Mouse (Mus musculus) liver, embryonic 16.5 days (tissue): ENCODE data around the gene Ermap. TPM values are rescaled to one million over a fixed set of nuclear protein-coding genes. Genes with fewer than 3 reads are reported as not detected.

Experiments
- ATAC-seq: fragments of 200-750 bp; cut with Nextera tagmentation; 2 replicates; pipeline ENCODE4 v1.8.0; 2017; ENCODE audit warnings: low read depth, mild to moderate bottlenecking, moderate number of reproducible peaks, moderate library complexity
- H3K27ac ChIP-seq: fragments of 300-500 bp; sonication (generic); 2 replicates; pipeline ENCODE4 v1.5.1; 2014; ENCODE audit warnings: mild to moderate bottlenecking, low read length
- H3K27me3 ChIP-seq: fragments of 300-500 bp; sonication (generic); 2 replicates; pipeline ENCODE4 v1.6.1; 2014; ENCODE audit warnings: low read depth, low read length, mixed read lengths; ENCODE audit not compliant: control insufficient read depth, insufficient read depth
- H3K36me3 ChIP-seq: fragments of 300-500 bp; sonication (generic); 2 replicates; pipeline ENCODE4 v1.6.1; 2014; ENCODE audit warnings: mild to moderate bottlenecking; ENCODE audit not compliant: control insufficient read depth, insufficient read depth
- H3K4me1 ChIP-seq: fragments of 300-500 bp; sonication (generic); 2 replicates; pipeline ENCODE4 v1.6.1; 2014; ENCODE audit warnings: low read depth, low read length, mixed read lengths; ENCODE audit not compliant: control insufficient read depth
- H3K4me2 ChIP-seq: fragments of 300-500 bp; sonication (generic); 2 replicates; pipeline ENCODE4 v1.6.1; 2014; ENCODE audit warnings: low read depth, low read length, mixed read lengths
- H3K4me3 ChIP-seq: fragments of 300-500 bp; sonication (generic); 2 replicates; pipeline ENCODE4 v1.5.1; 2014; ENCODE audit warnings: low read depth, mild to moderate bottlenecking, low read length
- H3K9ac ChIP-seq: fragments of 300-500 bp; sonication (generic); 2 replicates; pipeline ENCODE4 v1.6.1; 2014; ENCODE audit warnings: low read depth, low read length
- H3K9me3 ChIP-seq: fragments of 300-500 bp; sonication (generic); replicated peaks from 2 replicates; pipeline ENCODE4 v1.6.1; 2016; ENCODE audit warnings: low read length; ENCODE audit not compliant: control insufficient read depth
- WGBS: fragments of 180-500 bp; shearing (Covaris S2); extraction: QIAGEN DNeasy Blood & Tissue Kit; methylation state at CpG from one replicate; pipeline ENCODE4 v1.1.7; 2014; ENCODE audit not compliant: insufficient replicate concordance; 5-methylcytosine and 5-hydroxymethylcytosine counted together
- polyA plus RNA-seq: library from polyadenylated mRNA; unstranded; fragments of >200 nt; fragmentation: Nextera tagmentation; extraction: Ambion mirVana; gene quantifications from 2 replicates; pipeline ENCODE4 v1.2.1, GENCODE M21; 2015

Gene Ermap
- polyA plus RNA-seq: 359 and 361 TPM in 2 replicates

DNA sequence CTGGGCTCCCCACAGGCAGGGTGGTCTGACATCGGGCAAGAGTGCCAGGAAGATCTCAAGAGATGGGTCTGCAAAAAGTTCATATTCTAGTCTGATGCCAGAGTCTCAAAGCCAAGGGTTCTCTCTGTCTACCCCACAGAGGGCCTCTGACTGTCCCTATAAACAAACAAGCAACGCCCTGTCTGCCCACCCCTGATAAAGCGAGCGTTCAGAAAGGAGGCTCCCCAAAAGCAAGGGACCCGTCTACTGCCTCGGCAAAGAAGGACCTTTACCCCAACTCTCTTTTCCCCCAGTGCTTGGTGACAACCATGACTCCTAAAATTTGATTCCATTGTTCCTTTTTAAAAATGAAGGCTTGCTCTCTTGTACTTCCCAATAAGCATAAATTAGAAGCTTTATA, at the start of gene Ermap:
Gene Ermap (minus strand): TSS at position 148 of the 400 bp plus-strand sequence.
- Histone ChIP-seq H3K4me3 (peak within 1 kb of the TSS; percentile 82), H3K27ac (peak within 1 kb of the TSS; percentile 99), H3K9ac (peak within 1 kb of the TSS; percentile 89), H3K4me2 (peak within 1 kb of the TSS; percentile 85), H3K27me3 (no peaks in the 10 kb centered on the region), H3K9me3 (no peaks in the 10 kb centered on the region), H3K36me3 (peaks cover 39% of the 10 kb centered on the region), H3K4me1 (peaks cover 60% of the 10 kb centered on the region)
- ATAC-seq: peak; percentile 91
- WGBS: 21% methylated on average over 6 of the region's 6 CpGs

DNA sequence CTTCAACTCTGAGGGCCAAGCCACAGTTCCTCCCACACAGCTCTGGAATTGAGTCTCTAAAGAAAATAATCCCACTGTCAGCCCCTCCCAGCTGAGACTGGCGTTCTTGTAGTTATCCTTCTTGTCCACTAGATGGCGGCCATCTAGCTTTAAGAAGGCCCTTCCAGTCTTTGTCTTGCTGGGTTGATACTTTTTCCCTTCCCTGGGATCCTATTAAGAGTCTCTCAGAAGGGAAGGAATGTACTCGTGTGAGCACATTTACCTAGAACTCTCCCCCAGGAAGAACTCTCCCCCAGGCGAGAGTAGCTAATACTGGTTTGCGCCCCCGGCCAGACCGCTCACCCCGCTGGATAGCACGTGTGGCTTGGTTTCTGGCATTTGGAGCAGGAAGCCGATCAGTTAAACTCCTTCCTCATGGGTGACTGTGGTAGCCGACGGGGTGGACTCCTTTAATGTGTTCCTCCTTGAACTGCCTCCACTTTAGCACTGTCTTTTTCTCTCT, 49.4 kb upstream of the Ermap start:
- 0 out of 2 replicates have a peak overlapping the region, but pooled peaks have one; percentile 4 for H3K27ac ChIP-seq
- H3K4me1 ChIP-seq: peaks cover 11% of the 10 kb centered on the region
- ATAC-seq: peak; percentile 57
- no peaks in the 10 kb centered on the region for H3K9me3 ChIP-seq
- no peaks in the 10 kb centered on the region for H3K36me3 ChIP-seq
- peak overlapping the region; percentile 46 for H3K9ac ChIP-seq
- 0 out of 2 replicates have a peak, but pooled peaks cover 2% of the 10 kb centered on the region for H3K27me3 ChIP-seq
- H3K4me3 ChIP-seq: peak overlapping the region; percentile 35
- peak overlapping the region; percentile 45 for H3K4me2 ChIP-seq
- WGBS: 13% methylated on average over 12 of the region's 12 CpGs

DNA sequence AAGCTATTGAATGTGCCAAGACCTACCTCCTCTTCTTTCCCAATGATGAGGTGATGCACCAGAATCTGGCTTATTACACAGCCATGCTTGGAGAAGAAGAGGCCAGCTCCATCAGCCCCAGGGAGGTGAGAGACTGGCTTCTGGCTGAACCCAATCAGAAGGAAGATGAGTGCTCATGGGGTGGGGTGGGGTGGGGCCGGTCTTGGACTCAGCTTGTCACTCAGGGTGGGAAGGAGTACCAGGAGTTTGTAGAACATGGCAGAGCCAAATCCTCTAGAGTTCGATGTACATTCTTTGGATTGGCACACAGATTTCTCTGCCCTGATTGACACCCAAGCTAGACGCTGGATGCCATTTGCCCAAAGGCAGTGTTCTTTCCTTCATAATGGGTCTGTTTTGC, 48.9 kb upstream of the Ermap start:
- Histone ChIP-seq H3K9me3 (no peaks in the 10 kb centered on the region), H3K4me2 (peak overlapping the region; percentile 45), H3K9ac (no peak overlapping the region), H3K4me1 (peaks cover 13% of the 10 kb centered on the region), H3K27me3 (peaks cover 3% of the 10 kb centered on the region; the same call in 1 of the 2 replicates), H3K36me3 (no peaks in the 10 kb centered on the region), H3K27ac (no peak overlapping the region), H3K4me3 (peak overlapping the region; percentile 35)
- peak; percentile 53 for ATAC-seq
- WGBS: 49% methylated on average over 3 of the region's 3 CpGs

DNA sequence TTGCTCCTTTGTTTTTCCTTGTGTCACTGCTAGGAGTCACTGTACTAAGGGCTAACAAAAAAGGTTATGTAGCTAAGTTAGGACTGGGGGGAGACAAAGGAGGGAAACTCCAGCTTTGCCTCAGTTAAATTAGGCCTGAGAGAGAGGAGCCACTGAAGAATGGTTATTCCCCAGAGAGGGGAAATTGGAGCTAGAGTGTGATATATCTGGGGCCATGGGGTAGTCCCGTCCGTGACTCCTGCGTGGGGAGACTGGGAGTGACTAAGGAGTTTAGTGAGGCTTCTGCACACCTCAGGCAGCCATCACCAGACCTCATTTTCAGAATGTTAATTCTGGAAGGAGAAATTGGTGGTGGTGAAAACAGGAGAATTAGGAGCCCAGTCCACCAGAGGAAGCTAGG, 44.5 kb upstream of the Ermap start:
- Histone ChIP-seq H3K4me3 (0 out of 2 replicates have a peak overlapping the region, but pooled peaks have one; percentile 89), H3K27ac (no peak overlapping the region), H3K27me3 (peaks cover 6% of the 10 kb centered on the region; the same call in 1 of the 2 replicates), H3K4me1 (peaks cover 25% of the 10 kb centered on the region), H3K9ac (no peak overlapping the region), H3K4me2 (peak overlapping the region; percentile 98), H3K9me3 (no peaks in the 10 kb centered on the region), H3K36me3 (no peaks in the 10 kb centered on the region)
- no peak for ATAC-seq
- WGBS: 65% methylated on average over 3 of the region's 3 CpGs

DNA sequence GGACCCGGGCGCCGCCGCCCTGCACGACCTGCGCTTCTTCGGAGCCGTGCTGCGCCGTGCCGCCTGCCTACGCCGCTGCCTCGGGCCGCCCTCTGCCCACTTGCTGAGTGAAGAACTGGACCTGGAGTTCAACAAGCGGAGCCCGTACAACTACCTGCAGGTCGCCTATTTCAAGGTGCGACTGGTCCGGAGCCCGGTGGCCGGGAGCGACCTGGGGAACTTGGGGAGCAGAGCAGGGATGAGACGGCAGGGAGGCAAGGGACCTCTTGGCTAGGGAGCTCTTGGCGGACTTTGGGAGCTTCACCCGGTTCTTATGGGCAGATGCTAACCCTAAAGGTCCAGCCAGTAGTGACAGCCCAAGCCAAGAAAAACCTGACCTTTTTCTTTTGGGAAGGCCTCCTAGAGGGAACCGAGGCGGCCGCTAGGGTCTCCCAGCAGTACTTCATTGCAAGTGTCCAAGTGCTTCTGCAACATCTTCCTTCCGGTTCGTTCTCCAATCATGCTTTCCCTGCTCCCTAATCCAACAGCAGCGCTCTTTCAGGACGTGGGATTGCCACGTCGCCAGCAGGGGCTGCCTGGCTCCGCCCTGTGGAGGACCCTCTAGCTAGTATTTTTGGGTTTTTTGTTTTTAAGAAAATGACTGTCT, 43.6 kb upstream of the Ermap start:
- under 1% methylated on average over 36 of the region's 36 CpGs for WGBS
- peaks cover 19% of the 10 kb centered on the region for H3K4me1 ChIP-seq
- peaks cover 6% of the 10 kb centered on the region; the same call in 1 of the 2 replicates for H3K27me3 ChIP-seq
- peak overlapping the region; percentile 98 for H3K4me2 ChIP-seq
- peak overlapping the region; percentile 89 for H3K4me3 ChIP-seq
- H3K27ac ChIP-seq: 0 out of 2 replicates have a peak overlapping the region, but pooled peaks have one; percentile 23
- H3K9ac ChIP-seq: peak overlapping the region; percentile 79
- H3K36me3 ChIP-seq: no peaks in the 10 kb centered on the region
- H3K9me3 ChIP-seq: no peaks in the 10 kb centered on the region
- peak; percentile 42 for ATAC-seq

DNA sequence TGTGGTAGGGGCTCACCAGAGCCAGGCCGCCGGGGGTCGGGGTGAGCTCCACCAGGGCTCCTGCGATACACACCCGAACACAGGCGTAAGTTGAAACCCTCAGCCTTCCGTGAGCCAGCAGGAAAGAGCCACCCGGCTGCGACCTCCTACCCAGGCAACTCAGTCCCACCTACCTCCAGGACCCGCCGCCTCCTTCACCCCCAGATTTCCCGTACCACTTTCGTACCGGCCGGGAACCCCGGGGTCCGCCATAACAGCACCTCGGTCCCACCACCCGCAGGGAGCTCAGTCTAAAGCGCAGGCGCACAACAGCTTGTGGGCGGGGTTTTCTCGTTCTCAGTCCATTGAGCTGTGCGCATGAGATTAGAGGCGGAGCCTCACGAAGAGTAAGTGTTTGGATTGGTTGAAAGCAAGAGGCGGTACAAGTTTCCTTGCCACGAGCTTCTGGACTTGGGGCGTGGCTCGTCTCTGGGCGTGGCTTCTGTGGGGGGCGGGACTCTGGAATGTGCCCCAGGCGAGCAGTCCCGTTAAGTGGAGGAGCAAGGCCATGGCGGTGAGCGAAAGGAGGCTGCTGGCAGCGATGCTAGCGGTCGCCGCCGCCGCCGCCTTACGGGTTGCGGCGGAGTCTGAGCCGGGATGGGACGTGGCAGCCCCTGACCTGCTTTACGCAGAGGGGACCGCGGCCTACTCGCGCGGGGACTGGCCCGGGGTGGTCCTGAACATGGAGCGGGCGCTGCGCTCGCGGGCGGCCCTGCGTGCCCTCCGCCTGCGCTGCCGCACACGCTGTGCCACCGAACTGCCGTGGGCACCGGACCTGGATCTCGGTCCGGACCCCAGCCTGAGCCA, 42.8 kb upstream of the Ermap start, which contains the start of the genes AU022252 and P3h1:
Gene AU022252 (minus strand): TSS at position 303 of the 846 bp plus-strand sequence.
Gene P3h1 (plus strand): TSS at position 506 of the 846 bp plus-strand sequence.
- Histone ChIP-seq H3K9ac (peak within 1 kb of the TSS; percentile 86), H3K27me3 (peaks cover 6% of the 10 kb centered on the region; the same call in 1 of the 2 replicates), H3K9me3 (no peaks in the 10 kb centered on the region), H3K4me3 (peak within 1 kb of the TSS; percentile 89), H3K4me1 (peaks cover 19% of the 10 kb centered on the region), H3K4me2 (peak within 1 kb of the TSS; percentile 98), H3K27ac (peak within 1 kb of the TSS; percentile 59), H3K36me3 (no peaks in the 10 kb centered on the region)
- under 1% methylated on average over 71 of the region's 71 CpGs for WGBS
- peak; percentile 96 for ATAC-seq

DNA sequence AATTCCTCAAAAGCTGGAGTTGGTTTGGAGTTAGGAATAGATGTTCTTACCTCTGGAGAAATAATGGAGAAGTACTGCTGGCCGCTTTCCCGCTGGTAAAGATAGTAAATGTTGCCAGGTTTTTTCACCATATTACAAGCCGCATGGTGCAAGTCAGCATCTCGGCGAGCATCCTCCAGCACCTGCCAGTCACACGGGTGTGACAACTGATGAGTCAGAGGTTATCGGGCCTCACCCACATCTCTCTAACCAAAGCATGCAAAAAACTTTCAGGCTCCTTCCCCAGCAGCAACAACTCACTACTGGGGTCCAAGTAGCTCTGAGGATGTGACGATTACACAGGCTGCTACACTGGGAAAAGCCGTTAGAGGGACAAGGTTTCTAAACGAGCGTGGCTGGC, 36.9 kb upstream of the Ermap start:
- 75% methylated on average over 11 of the region's 11 CpGs for WGBS
- H3K27ac ChIP-seq: no peak overlapping the region
- no peak overlapping the region for H3K4me3 ChIP-seq
- H3K9ac ChIP-seq: no peak overlapping the region
- H3K27me3 ChIP-seq: no peaks in the 10 kb centered on the region
- H3K4me2 ChIP-seq: no peak overlapping the region
- no peaks in the 10 kb centered on the region for H3K9me3 ChIP-seq
- ATAC-seq: 0 out of 2 replicates have a peak, but pooled peaks have one; percentile 38
- H3K4me1 ChIP-seq: peaks cover 6% of the 10 kb centered on the region
- H3K36me3 ChIP-seq: peaks cover 8% of the 10 kb centered on the region

DNA sequence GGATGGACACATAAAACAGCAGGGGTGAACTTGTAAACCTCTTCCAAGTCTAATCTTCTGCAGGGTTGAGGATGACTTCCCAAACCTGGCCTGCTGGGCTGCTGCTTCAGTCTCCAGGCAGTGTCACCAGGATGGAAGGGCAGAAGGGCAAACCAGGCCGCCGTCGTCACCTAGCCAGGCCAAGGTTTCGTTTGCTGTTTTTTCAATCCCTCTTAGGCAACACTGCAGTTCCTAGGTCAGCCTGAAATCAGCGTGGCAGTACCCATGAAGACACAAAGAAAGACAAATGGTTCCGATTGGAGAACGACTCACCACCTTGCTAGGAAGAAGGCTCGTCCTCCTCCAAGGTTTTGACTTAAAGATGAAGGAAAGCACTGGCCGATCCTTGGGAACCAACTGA, 35.9 kb upstream of the Ermap start:
- 66% methylated on average over 9 of the region's 9 CpGs for WGBS
- peak; percentile 53 for ATAC-seq
- peaks cover 8% of the 10 kb centered on the region for H3K36me3 ChIP-seq
- no peaks in the 10 kb centered on the region for H3K27me3 ChIP-seq
- H3K9me3 ChIP-seq: no peaks in the 10 kb centered on the region
- H3K4me1 ChIP-seq: no peaks in the 10 kb centered on the region; the same call in 1 of the 2 replicates
- no peak overlapping the region for H3K9ac ChIP-seq
- H3K4me2 ChIP-seq: no peak overlapping the region
- H3K4me3 ChIP-seq: no peak overlapping the region
- H3K27ac ChIP-seq: no peak overlapping the region
